Mouse (Mus musculus) R1 (cell line): ENCODE measurements around the gene Olfr19.

Experiments
- DNase-seq: peaks from one replicate; pipeline ENCODE4 v3.0.0-alpha.2; 2018; ENCODE audit warnings: low read depth, low spot score

Olfr19 gene

DNA sequence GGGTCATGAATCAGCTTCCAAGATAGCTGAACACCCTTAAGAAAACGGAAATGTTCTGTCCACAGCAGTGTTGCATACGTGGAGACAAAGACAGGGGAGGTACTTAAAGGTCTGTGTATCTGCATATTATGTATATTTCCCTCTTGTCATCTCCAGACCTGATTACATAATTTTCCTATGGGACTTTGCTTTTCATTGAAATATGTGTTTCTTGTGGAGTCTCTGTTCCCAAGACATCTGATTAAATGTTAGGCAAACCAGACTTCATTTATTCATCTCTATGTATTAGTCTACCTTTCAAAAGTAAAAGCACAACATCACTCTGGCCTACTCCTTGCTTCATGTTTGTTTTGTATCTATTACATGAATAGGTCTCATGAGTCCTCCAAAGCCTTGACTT is at the start of gene Olfr19:
Gene Olfr19, minus strand, starts transcription at position 101 of the 400 bp plus-strand sequence.
- DNase-seq: no peak

DNA sequence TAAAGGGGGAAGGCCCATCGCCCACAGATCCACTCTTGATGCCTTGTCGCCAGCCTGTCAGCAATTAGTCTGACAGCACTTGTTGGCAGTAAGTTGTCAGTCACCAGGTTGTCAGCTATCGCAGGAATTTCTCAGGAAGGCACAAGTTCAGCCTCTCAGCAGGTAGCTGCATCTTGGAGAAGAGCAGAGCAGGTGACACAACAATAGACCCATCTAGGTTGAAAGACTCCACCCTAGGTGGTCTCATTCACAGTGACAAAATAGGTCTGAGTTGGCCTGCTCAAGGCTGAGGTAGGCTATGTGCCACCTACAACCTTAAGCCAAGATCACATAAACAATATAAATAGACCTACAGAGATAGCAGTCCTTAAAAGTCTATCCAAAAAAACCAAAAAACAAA is 8.8 kb upstream of the Olfr19 start:
- peak; percentile 93 for DNase-seq

DNA sequence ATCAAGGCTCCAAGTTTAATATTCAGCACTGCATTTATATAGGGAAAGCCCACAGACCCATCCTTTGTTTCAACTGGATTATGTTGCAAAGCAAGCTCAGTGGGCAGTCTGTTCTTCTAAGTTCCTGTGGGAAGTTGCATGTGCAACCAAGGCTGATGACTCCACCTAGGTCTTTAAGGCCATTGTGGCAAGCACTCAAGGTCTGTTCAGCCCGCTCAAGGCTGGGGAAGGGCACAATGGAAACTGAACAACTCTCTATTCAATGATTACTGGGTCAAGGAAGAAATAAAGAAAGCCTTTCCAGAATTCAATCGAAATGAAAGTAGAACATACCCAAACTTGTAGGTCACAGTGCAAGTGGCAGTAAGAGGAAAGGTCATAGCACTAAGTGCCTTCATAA is 7.8 kb upstream of the Olfr19 start:
- DNase-seq: peak; percentile 93

DNA sequence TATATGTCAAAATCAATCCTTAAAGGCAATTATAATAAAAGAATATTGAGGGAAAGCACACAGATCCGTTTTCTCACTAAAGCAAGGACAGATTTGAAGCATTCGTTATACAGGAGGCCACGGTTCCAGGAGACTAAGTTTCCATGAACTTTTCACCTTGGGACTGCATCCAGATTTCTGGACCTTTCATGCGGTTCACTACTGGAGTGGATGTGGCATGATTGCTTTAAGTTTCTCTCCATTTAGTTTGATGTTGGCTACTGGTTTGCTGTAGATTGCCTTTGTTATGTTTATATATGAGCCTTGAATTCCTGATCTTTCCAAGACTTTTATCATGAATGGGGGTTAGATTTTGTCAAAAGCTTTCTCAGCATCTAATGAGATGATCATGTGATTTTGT is 11.2 kb downstream of the Olfr19 start:
- DNase-seq: peak; percentile 90

DNA sequence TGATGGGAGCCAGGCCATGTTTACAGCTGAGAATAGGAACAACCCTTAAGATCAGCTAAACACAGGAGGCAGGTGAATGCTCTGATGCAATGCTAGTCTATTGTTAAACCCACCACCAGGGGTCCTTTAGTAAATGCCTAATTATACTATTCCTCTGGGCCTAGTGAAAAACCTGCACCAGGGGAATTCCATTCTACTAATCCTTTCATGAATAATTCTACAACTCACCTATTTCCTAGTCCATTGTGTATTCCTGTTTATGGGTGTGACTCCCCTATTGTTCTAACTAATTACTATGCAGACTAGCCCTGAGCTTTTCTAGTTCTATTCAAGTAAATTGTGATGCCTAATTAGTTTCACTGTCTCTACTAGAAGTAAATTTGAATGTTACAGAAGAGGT is 11.7 kb downstream of the Olfr19 start:
- DNase-seq: peak; percentile 98

DNA sequence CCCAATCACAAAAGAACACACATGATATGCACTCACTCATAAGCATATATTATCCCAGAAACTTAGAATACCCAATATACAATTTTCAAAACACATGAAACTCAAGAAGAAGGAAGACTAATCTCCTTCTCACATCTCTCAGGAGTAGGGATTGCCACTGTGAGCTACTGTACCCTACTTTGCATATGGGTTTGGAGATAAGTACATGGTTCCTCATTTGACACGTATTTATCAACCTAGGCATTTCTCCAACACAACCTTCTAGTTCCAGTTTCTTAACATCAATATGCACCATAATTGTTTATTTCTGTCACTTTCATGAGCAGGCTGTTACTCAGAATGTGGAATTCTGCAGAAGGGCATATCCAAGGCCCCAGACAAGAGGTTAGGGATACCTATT is 31.1 kb downstream of the Olfr19 start:
- no peak for DNase-seq

GRCm38 (mm10) chr16:16633730-16634129 is 42.5 kb downstream of the Olfr19 start:
- DNase-seq: no peak
